Mouse (Mus musculus) forebrain, embryonic 10.5 days (tissue): ENCODE measurements around the gene Ptpn22. TPM values are rescaled to one million over a fixed set of nuclear protein-coding genes. Genes with fewer than 3 reads are reported as not detected.

ENCODE experiments used
- polyA plus RNA-seq: library from polyadenylated mRNA; unstranded; fragments of >200 nt; fragmentation: Nextera tagmentation; extraction: Ambion mirVana; gene quantifications from 2 replicates; pipeline ENCODE4 v1.2.1, GENCODE M21; 2016

Gene Ptpn22
- polyA plus RNA-seq, 1 experiment from 2014 or later, result 0.37 TPM

Other genes with a start within 250 kb of the Ptpn22 start
- gene Atg4a-ps, start 213.7 kb upstream of the Ptpn22 start, polyA plus RNA-seq, result 0.09 and 0.20 TPM in 2 replicates
- gene Olfml3, start 121.8 kb upstream of the Ptpn22 start, polyA plus RNA-seq, result 5.6 and 5.8 TPM in 2 replicates
- gene Gm10964, start 120.4 kb upstream of the Ptpn22 start, polyA plus RNA-seq, result not detected in 2 replicates
- 9.9 and 10.4 TPM in 2 replicates for gene Hipk1, start 68.2 kb upstream of the Ptpn22 start, polyA plus RNA-seq
- 37.2 and 40.5 TPM in 2 replicates for gene Dclre1b, start 50.4 kb upstream of the Ptpn22 start, polyA plus RNA-seq
- gene Ap4b1, start 50.3 kb upstream of the Ptpn22 start, polyA plus RNA-seq, result 19.3 and 22.3 TPM in 2 replicates
- gene Gm43064, start 50.2 kb upstream of the Ptpn22 start, polyA plus RNA-seq, result 0.17 TPM in 1 of 2 replicates, not detected in the other
- gene Bcl2l15, start 27.2 kb upstream of the Ptpn22 start, polyA plus RNA-seq, result 0.17 and 0.25 TPM in 2 replicates
- 11.6 and 14.1 TPM in 2 replicates for gene Rsbn1, start 54.3 kb downstream of the Ptpn22 start, polyA plus RNA-seq
- 32.6 and 33.4 TPM in 2 replicates for gene Phtf1, start 108.3 kb downstream of the Ptpn22 start, polyA plus RNA-seq